Mouse (Mus musculus) CH12.LX (cell line): ENCODE measurements around the gene B3gnt2.

ENCODE experiments used
- CTCF ChIP-seq, 2 experiments: IDR thresholded peaks in 1 of 2; conservative IDR thresholded peaks in 1 of 2; 2 replicates each; pipeline ENCODE4 v1.5.1; 2011 to 2012; ENCODE audit warnings: low read depth in 2 of 2, low read length in 2 of 2, improper control_type of control experiment in 1 of 2, inconsistent platforms in 1 of 2, mild to moderate bottlenecking in 1 of 2, moderate library complexity in 1 of 2
- MAFK ChIP-seq: IDR thresholded peaks from 2 replicates; pipeline ENCODE4 v1.6.1; 2011; ENCODE audit warnings: low read length, improper control_type of control experiment; ENCODE audit not compliant: insufficient replicate concordance
- MXI1 ChIP-seq: IDR thresholded peaks from 2 replicates; pipeline ENCODE4 v1.6.1; 2011; ENCODE audit warnings: mild to moderate bottlenecking, low read depth, low read length, improper control_type of control experiment
- POLR2A ChIP-seq: IDR thresholded peaks from 2 replicates; pipeline ENCODE4 v1.6.1; 2011; ENCODE audit warnings: low read depth, mild to moderate bottlenecking, improper control_type of control experiment, low read length
- SIN3A ChIP-seq: IDR thresholded peaks from 2 replicates; pipeline ENCODE4 v1.6.1; 2012; ENCODE audit warnings: low read length, improper control_type of control experiment, inconsistent platforms
- USF1 ChIP-seq: IDR thresholded peaks from 2 replicates; pipeline ENCODE4 v1.6.1; 2014; ENCODE audit warnings: low read depth, mild to moderate bottlenecking, inconsistent platforms, low read length, improper control_type of control experiment
- USF2 ChIP-seq: conservative IDR thresholded peaks from 2 replicates; pipeline ENCODE4 v1.6.1; 2011; ENCODE audit warnings: low read depth, low read length, improper control_type of control experiment
- ZC3H11A ChIP-seq: IDR thresholded peaks from 2 replicates; pipeline ENCODE4 v1.6.1; 2012; ENCODE audit warnings: low read depth, mild to moderate bottlenecking, inconsistent platforms, low read length, improper control_type of control experiment

DNA sequence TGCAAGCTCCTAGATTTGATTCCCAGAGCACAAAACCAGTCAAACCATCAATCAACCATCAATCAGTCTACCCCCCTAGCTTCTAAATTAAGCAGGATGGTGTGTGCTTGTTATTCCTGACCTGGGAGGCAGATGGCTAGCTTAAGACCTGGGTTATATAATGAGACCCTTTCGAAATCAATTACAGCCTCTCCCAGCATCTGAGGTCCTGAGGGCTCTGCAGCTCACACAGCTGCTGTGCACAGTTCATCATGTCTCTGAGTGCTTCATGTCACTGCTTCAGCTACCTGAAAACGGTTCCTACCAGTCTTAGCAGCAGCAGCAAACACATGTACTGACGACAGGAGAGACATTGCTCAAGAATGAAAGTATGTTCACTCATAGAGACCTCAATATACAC, 32.3 kb upstream of the B3gnt2 start:
- TF ChIP-seq CTCF (conservative IDR thresholded peaks at IDR 0.05 in 1 of 2, IDR thresholded peaks at IDR 0.05 in 1 of 2; ENCODE audit: low read depth in 2 of 2, low read length in 2 of 2): no peak
- no peak for TF ChIP-seq USF2
- TF ChIP-seq USF1: no peak
- TF ChIP-seq MXI1: no peak
- no peak for TF ChIP-seq ZC3H11A
- no peak for TF ChIP-seq MAFK
- no peak for TF ChIP-seq POLR2A
- TF ChIP-seq SIN3A: no peak
